Mouse (Mus musculus) heart, embryonic 16.5 days (tissue): Measurements from ENCODE around the gene Taf11. TPM values are rescaled to one million over a fixed set of nuclear protein-coding genes. Genes with fewer than 3 reads are reported as not detected.

Experiments
- ATAC-seq: fragments of 200-750 bp; cut with Nextera tagmentation; replicated peaks from 2 replicates; pipeline ENCODE4 v1.8.0; 2017; ENCODE audit warnings: moderate number of reproducible peaks; ENCODE audit not compliant: insufficient read depth, low FRiP score; ENCODE audit errors: extremely low read depth
- H3K27ac ChIP-seq: fragments of 300-500 bp; sonication (generic); 2 replicates; pipeline ENCODE4 v1.5.1; 2014; ENCODE audit warnings: mild to moderate bottlenecking, low read length, control low read depth, moderate library complexity
- H3K27me3 ChIP-seq: fragments of 300-500 bp; sonication (generic); 2 replicates; pipeline ENCODE4 v1.6.1; 2014; ENCODE audit warnings: low read length, mixed read lengths; ENCODE audit not compliant: control insufficient read depth, insufficient read depth
- H3K36me3 ChIP-seq: fragments of 300-500 bp; sonication (generic); 2 replicates; pipeline ENCODE4 v1.6.1; 2014; ENCODE audit not compliant: control insufficient read depth, insufficient read depth
- H3K4me1 ChIP-seq: fragments of 300-500 bp; sonication (generic); 2 replicates; pipeline ENCODE4 v1.6.1; 2014; ENCODE audit warnings: low read length, mixed read lengths; ENCODE audit not compliant: control insufficient read depth, insufficient read depth
- H3K4me2 ChIP-seq: fragments of 300-500 bp; sonication (generic); 2 replicates; pipeline ENCODE4 v1.6.1; 2014; ENCODE audit warnings: low read depth, mild to moderate bottlenecking, control low read depth, low read length
- H3K4me3 ChIP-seq: fragments of 300-500 bp; sonication (generic); 2 replicates; pipeline ENCODE4 v1.5.1; 2014; ENCODE audit warnings: mild to moderate bottlenecking, control low read depth, low read length
- H3K9ac ChIP-seq: fragments of 300-500 bp; sonication (generic); 2 replicates; pipeline ENCODE4 v1.6.1; 2014; ENCODE audit warnings: low read length, control low read depth
- H3K9me3 ChIP-seq: fragments of 300-500 bp; sonication (generic); replicated peaks from 2 replicates; pipeline ENCODE4 v1.6.1; 2016; ENCODE audit warnings: low read length; ENCODE audit not compliant: control insufficient read depth
- WGBS: fragments of 180-500 bp; shearing (Covaris S2); extraction: QIAGEN DNeasy Blood & Tissue Kit; methylation state at CpG from one replicate; pipeline ENCODE4 v1.1.7; 2014; 5-methylcytosine and 5-hydroxymethylcytosine counted together
- polyA plus RNA-seq: library from polyadenylated mRNA; unstranded; fragments of >200 nt; fragmentation: Nextera tagmentation; extraction: Ambion mirVana; gene quantifications from 2 replicates; pipeline ENCODE4 v1.2.1, GENCODE M21; 2015

The Taf11 gene
- polyA plus RNA-seq = 44.5 and 49.9 TPM in 2 replicates

DNA sequence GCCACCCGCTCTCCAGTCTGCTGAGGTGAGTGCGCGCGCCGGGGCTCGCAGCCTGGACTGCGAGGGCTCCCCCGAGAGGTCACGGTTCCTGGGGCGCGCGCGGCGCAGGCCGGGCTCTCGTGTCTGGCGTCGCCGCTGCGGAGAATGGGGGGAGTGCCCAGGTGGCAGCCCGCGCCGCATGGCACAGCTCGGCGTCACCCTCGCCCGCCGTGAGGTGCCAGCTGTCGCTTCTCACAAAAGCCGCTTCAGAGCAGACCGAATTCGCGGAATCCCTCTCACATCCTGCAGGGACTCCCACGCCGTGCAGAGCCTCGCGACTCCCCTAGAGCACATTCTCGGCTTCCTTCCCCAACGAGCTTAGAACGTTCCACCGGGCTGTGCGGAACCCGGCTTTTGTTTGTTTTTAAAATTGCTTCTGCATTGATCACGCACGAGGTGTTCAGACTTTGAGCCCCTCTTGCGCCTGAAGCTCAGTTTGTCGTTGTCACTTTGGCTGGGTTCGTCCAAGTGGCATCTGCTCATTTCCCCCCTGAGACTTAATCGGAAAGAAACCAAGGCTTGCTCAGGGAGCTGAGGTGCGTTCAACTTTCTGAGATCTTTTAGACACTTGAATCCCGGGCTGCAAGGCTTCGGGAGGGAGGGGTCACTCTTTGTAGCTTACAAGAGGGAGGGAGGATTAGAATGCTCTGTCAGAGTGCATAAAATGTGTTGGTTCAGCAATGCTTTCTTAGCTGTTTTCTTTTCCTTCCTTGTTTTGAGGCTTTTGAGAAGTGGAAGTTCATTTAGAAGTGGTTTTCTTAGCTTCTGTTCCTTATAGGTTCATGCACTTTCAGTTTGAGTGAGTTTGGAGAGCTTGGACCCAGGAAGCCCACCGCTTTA lies at the start of gene Taf11:
Gene Taf11 (minus strand): TSS at position 223 of the 879 bp plus-strand sequence.
- Histone ChIP-seq H3K9me3 (no peaks in the 10 kb centered on the region), H3K27ac (peak within 1 kb of the TSS; percentile 83), H3K4me1 (peaks cover 27% of the 10 kb centered on the region), H3K4me2 (peak within 1 kb of the TSS; percentile 92), H3K9ac (peak within 1 kb of the TSS; percentile 95), H3K27me3 (no peaks in the 10 kb centered on the region), H3K4me3 (peak within 1 kb of the TSS; percentile 91), H3K36me3 (peaks cover 5% of the 10 kb centered on the region)
- peak; percentile 34 for ATAC-seq
- 1% methylated on average over 53 of the region's 53 CpGs for WGBS

- Histone ChIP-seq H3K4me3 (no peak overlapping the region), H3K4me1 (peaks cover 10% of the 10 kb centered on the region), H3K27ac (0 out of 2 replicates have a peak overlapping the region, but pooled peaks have one; percentile 20), H3K4me2 (no peak overlapping the region), H3K9ac (no peak overlapping the region), H3K9me3 (no peaks in the 10 kb centered on the region), H3K27me3 (no peaks in the 10 kb centered on the region), H3K36me3 (no peaks in the 10 kb centered on the region)
- peak; percentile 82 for ATAC-seq
- 76% methylated on average over 9 of the region's 9 CpGs for WGBS
These were observed 48.0 kb upstream of the Taf11 start for GRCm38 (mm10) chr17:27957649-27958048.

GRCm38 (mm10) chr17:27954629-27955402 lies 45.2 kb upstream of the Taf11 start:
- H3K4me3 ChIP-seq = no peak overlapping the region
- no peak overlapping the region for H3K4me2 ChIP-seq
- H3K27me3 ChIP-seq = no peaks in the 10 kb centered on the region
- no peaks in the 10 kb centered on the region for H3K9me3 ChIP-seq
- H3K4me1 ChIP-seq = peaks cover 10% of the 10 kb centered on the region
- 55% methylated on average over 14 of the region's 14 CpGs for whole genome bisulfite sequencing
- no peak for ATAC-seq
- H3K9ac ChIP-seq = no peak overlapping the region
- no peaks in the 10 kb centered on the region for H3K36me3 ChIP-seq
- no peak overlapping the region for H3K27ac ChIP-seq

GRCm38 (mm10) chr17:27953136-27953535 lies 43.5 kb upstream of the Taf11 start:
- no peak for ATAC-seq
- no peaks in the 10 kb centered on the region for H3K9me3 ChIP-seq
- no peak overlapping the region for H3K4me3 ChIP-seq
- no peaks in the 10 kb centered on the region for H3K27me3 ChIP-seq
- H3K4me1 ChIP-seq = peaks cover 10% of the 10 kb centered on the region
- no peak overlapping the region for H3K27ac ChIP-seq
- no peak overlapping the region for H3K4me2 ChIP-seq
- H3K9ac ChIP-seq = no peak overlapping the region
- no peaks in the 10 kb centered on the region for H3K36me3 ChIP-seq
- 72% methylated on average over 6 of the region's 6 CpGs for WGBS

DNA sequence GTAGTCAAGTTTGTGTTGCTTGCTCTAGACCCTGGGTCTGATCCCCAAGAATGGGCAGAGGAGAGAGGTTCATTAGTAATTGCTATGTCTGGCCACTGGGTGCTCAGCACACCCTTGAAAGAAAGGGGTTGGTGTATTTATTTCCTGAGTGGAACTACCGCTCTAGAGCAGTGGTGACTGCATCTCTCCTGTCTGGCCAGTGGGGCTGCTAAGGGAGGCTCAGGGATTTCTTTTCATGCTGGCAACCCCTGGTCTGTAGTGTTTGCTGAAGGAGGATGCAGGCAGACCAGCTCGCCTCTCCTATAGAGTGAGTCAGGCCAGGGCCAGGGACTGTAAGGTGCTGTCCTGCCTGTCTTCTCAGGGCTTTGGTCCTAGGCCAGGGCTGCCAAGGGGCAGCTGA lies 37.5 kb upstream of the Taf11 start:
- no peak for ATAC-seq
- H3K27ac ChIP-seq = no peak overlapping the region

GRCm38 (mm10) chr17:27946371-27946770 lies 36.7 kb upstream of the Taf11 start:
- no peaks in the 10 kb centered on the region for H3K9me3 ChIP-seq
- peak overlapping the region; percentile 30 for H3K27ac ChIP-seq
- no peaks in the 10 kb centered on the region for H3K36me3 ChIP-seq
- no peak overlapping the region for H3K9ac ChIP-seq
- H3K27me3 ChIP-seq = no peaks in the 10 kb centered on the region
- no peak overlapping the region for H3K4me2 ChIP-seq
- no peak overlapping the region for H3K4me3 ChIP-seq
- peaks cover 19% of the 10 kb centered on the region for H3K4me1 ChIP-seq
- 71% methylated on average over 8 of the region's 8 CpGs for WGBS
- no peak for ATAC-seq

More for the DNA sequence above, 37.5 kb upstream of the Taf11 start:
- Histone ChIP-seq H3K9ac (peak overlapping the region; percentile 33; the same call in 1 of the 2 replicates), H3K4me2 (no peak overlapping the region), H3K27me3 (no peaks in the 10 kb centered on the region), H3K36me3 (no peaks in the 10 kb centered on the region), H3K9me3 (no peaks in the 10 kb centered on the region), H3K4me1 (peaks cover 16% of the 10 kb centered on the region), H3K4me3 (no peak overlapping the region)
- WGBS = 83% methylated on average over 2 of the region's 2 CpGs

GRCm38 (mm10) chr17:27945546-27946216 lies 36.0 kb upstream of the Taf11 start:
- 33% methylated on average over 6 of the region's 6 CpGs for WGBS
- H3K4me2 ChIP-seq = 0 out of 2 replicates have a peak overlapping the region, but pooled peaks have one; percentile 7

GRCm38 (mm10) chr17:27942131-27942530 lies 32.5 kb upstream of the Taf11 start:
- H3K4me3 ChIP-seq = no peak overlapping the region
- H3K4me1 ChIP-seq = peaks cover 54% of the 10 kb centered on the region
- H3K9me3 ChIP-seq = no peaks in the 10 kb centered on the region
- WGBS = 89% methylated on average over 4 of the region's 4 CpGs
- H3K9ac ChIP-seq = no peak overlapping the region
- no peaks in the 10 kb centered on the region for H3K36me3 ChIP-seq
- no peak overlapping the region for H3K4me2 ChIP-seq
- no peak for ATAC-seq
- H3K27ac ChIP-seq = no peak overlapping the region
- no peaks in the 10 kb centered on the region for H3K27me3 ChIP-seq

More at GRCm38 (mm10) chr17:27945546-27946216, 36.0 kb upstream of the Taf11 start:
- no peak overlapping the region for H3K4me3 ChIP-seq
- peaks cover 24% of the 10 kb centered on the region for H3K4me1 ChIP-seq
- H3K36me3 ChIP-seq = no peaks in the 10 kb centered on the region
- peak overlapping the region; percentile 30 for H3K27ac ChIP-seq
- ATAC-seq = peak; percentile 53
- no peaks in the 10 kb centered on the region for H3K27me3 ChIP-seq
- H3K9me3 ChIP-seq = no peaks in the 10 kb centered on the region
- H3K9ac ChIP-seq = no peak overlapping the region
